Mouse (Mus musculus) myocyte (in vitro differentiated cells): ENCODE measurements at regions not wholly inside any gene's neighbourhood (a gene's known extent, or its start where the extent isn't known, plus 50 kb on each side); places are given as distances from the start of the nearest gene placed in this dataset.
"Not testable (repeated sequence)": the region's sequence is repeated elsewhere in the genome, so short reads cannot be mapped to it uniquely, and the experiment has no call there.

Source experiments
- H3K27me3 ChIP-seq: one replicate; pipeline ENCODE4 v1.6.1; 2011; ENCODE audit not compliant: control insufficient read depth, insufficient read depth, insufficient read length
- H3K36me3 ChIP-seq: one replicate; pipeline ENCODE4 v1.6.1; 2011; ENCODE audit not compliant: control insufficient read depth, insufficient read depth
- H3K4me2 ChIP-seq: one replicate; pipeline ENCODE4 v1.6.1; 2011; ENCODE audit warnings: low read depth, control low read depth
- H3K4me3 ChIP-seq: one replicate; pipeline ENCODE4 v1.5.1; 2011; ENCODE audit warnings: mild to moderate bottlenecking, control low read depth, moderate library complexity
- H3K79me2 ChIP-seq: one replicate; pipeline ENCODE4 v1.6.1; 2011; ENCODE audit not compliant: control insufficient read depth, insufficient read depth
- H3ac ChIP-seq: one replicate; pipeline ENCODE4 v1.6.1; 2011; ENCODE audit not compliant: control insufficient read depth, insufficient read length
- CEBPB ChIP-seq: IDR thresholded peaks from 2 replicates; pipeline ENCODE4 v1.6.1; 2011; ENCODE audit warnings: mild to moderate bottlenecking, moderate library complexity; ENCODE audit not compliant: poor library complexity, insufficient read depth, severe bottlenecking
- E2F4 ChIP-seq: IDR thresholded peaks from one replicate; pipeline ENCODE4 v1.6.1; 2011; ENCODE audit warnings: mild to moderate bottlenecking, control low read depth, moderate library complexity; ENCODE audit not compliant: insufficient read depth
- MAX ChIP-seq: IDR thresholded peaks from one replicate; pipeline ENCODE4 v1.6.1; 2011; ENCODE audit warnings: low read depth, mild to moderate bottlenecking, control low read depth
- MYOD1 ChIP-seq, 3 experiments: IDR thresholded peaks; one replicate each; pipeline ENCODE4 v1.6.1; 2011; ENCODE audit warnings: control low read depth in 2 of 3, low read depth in 2 of 3, mild to moderate bottlenecking in 2 of 3, moderate library complexity in 1 of 3; ENCODE audit not compliant: insufficient read length in 2 of 3, control insufficient read depth in 1 of 3
- MYOG ChIP-seq, 3 experiments: IDR thresholded peaks; one replicate each; pipeline ENCODE4 v1.6.1; 2011; ENCODE audit warnings: control low read depth in 2 of 3, low read depth in 2 of 3, mild to moderate bottlenecking in 2 of 3; ENCODE audit not compliant: insufficient read length in 2 of 3, control insufficient read depth in 1 of 3, insufficient read depth in 1 of 3
- POLR2A ChIP-seq: IDR thresholded peaks from one replicate; pipeline ENCODE4 v1.6.1; 2011; ENCODE audit warnings: low read depth, mild to moderate bottlenecking, control low read depth, moderate library complexity; ENCODE audit not compliant: insufficient read length
- POLR2AphosphoS2 ChIP-seq: IDR thresholded peaks from one replicate; pipeline ENCODE4 v1.6.1; 2011; ENCODE audit warnings: low read depth, control low read depth; ENCODE audit not compliant: insufficient read length
- REST ChIP-seq: IDR thresholded peaks from one replicate; pipeline ENCODE4 v1.6.1; 2011; ENCODE audit warnings: mild to moderate bottlenecking, control low read depth, moderate library complexity; ENCODE audit not compliant: insufficient read depth, insufficient read length
- SRF ChIP-seq: IDR thresholded peaks from one replicate; pipeline ENCODE4 v1.6.1; 2011; ENCODE audit warnings: low read depth; ENCODE audit not compliant: control insufficient read depth, insufficient read length
- TCF12 ChIP-seq: IDR thresholded peaks from one replicate; pipeline ENCODE4 v1.6.1; 2011; ENCODE audit warnings: mild to moderate bottlenecking, control low read depth; ENCODE audit not compliant: poor library complexity, insufficient read depth, severe bottlenecking
- TCF3 ChIP-seq: IDR thresholded peaks from one replicate; pipeline ENCODE4 v1.6.1; 2011; ENCODE audit warnings: low read depth, control low read depth; ENCODE audit not compliant: insufficient read length
- USF1 ChIP-seq: IDR thresholded peaks from one replicate; pipeline ENCODE4 v1.6.1; 2011; ENCODE audit warnings: low read depth, mild to moderate bottlenecking, control low read depth, moderate library complexity

DNA sequence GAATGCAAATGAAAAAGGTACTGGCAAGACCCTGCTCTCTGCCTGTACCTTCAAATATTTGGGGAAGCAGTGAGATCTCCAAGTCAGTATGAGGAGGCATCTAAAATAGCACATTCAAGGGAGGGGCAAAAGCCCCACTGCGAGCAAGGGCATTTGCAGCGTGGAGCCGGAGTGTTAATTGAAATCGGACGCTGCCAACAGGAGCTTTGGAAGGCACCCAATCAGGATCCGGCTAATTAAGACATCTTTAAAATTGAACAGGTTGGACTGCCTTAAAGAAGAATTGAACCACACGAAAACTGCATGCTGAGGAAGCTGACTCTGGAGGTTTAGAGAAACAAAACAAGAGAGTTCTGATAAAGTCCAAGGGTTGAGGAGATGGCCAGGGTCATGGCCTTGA, 311.5 kb downstream of the Vrk1 start:
- H3K4me3 ChIP-seq, result no peak overlapping the region
- TF ChIP-seq POLR2A (no peak), SRF (no peak), POLR2AphosphoS2 (no peak)
- H3K36me3 ChIP-seq, result no peaks in the 10 kb centered on the region
- no peaks in the 10 kb centered on the region for H3K79me2 ChIP-seq
- H3K4me2 ChIP-seq, result no peak overlapping the region
- H3K27me3 ChIP-seq, result no peaks in the 10 kb centered on the region
- no peak overlapping the region for H3ac ChIP-seq

DNA sequence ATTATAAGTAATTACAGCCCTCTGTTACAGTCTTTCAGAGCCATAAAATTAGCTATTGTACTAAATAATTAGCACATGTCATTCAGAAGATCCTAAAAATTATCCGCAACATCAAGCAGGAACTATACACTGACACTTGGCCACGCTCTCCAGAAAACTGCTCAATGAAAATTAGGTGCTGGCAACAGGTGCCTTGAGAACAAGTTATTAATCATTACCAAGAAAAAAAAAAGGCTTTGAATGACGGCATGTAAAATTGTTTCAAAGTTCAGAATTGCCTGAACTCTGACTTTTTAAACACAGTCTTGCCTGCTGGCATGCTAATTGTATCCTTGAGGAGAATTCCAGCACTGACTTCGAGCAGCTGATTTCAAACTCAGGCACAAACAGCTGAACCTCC, 316.6 kb downstream of the Vrk1 start:
- no peak overlapping the region for H3ac ChIP-seq
- H3K4me2 ChIP-seq, result no peak overlapping the region
- TF ChIP-seq E2F4 (no peak), CEBPB (no peak), MYOG (IDR thresholded peaks at IDR 0.05; ENCODE audit: control insufficient read depth in 1 of 3, insufficient read depth in 1 of 3, insufficient read length in 2 of 3, low read depth in 2 of 3) (no peak), USF1 (no peak), TCF12 (no peak), TCF3 (no peak)
- no peaks in the 10 kb centered on the region for H3K36me3 ChIP-seq
- H3K4me3 ChIP-seq, result no peak overlapping the region
- H3K79me2 ChIP-seq, result no peaks in the 10 kb centered on the region
- no peaks in the 10 kb centered on the region for H3K27me3 ChIP-seq

DNA sequence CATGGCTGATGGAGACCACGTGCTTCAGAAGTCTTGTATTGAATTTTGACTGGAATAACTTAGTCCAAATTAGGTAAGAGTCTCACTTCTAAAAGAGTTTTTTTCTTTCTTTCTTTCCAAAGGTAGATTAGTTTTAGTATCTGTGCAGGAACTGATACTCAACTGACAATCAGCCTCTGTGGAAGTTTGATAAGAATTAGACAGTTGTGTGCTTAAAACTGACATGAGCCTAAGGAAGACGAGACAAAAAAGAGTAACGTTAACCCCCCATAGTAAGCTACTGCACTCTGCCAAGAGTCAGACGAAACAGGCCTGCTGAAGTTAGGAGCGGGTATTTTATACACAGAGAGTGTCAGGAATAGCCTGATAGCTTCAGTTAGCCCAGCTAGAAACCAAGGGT, 317.3 kb downstream of the Vrk1 start:
- no peak overlapping the region for H3ac ChIP-seq

DNA sequence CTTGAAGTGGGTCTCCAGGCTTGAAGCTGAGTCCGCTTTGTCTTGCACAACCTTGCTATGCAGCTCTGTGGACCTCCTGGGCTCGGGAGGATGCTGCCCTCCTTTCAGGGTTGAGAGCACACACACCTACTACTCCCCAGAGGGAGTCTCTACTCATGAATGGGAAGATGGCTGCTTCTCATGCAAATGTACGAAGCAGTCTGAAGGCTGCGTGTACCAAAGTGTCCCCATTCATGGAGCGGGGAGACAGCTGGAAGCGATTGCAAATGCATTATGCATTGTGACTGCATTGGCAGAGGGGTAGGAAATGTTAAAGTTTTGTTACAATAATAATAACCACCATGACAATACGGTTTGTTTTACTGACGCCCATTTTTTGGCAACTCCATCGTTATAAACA, 347.8 kb downstream of the Vrk1 start:
- Histone ChIP-seq H3K4me2 (no peak overlapping the region), H3K27me3 (no peaks in the 10 kb centered on the region), H3K4me3 (no peak overlapping the region), H3K36me3 (no peaks in the 10 kb centered on the region), H3ac (no peak overlapping the region), H3K79me2 (no peaks in the 10 kb centered on the region)
- TF ChIP-seq E2F4 (no peak), MYOG (IDR thresholded peaks at IDR 0.05; ENCODE audit: control insufficient read depth in 1 of 3, insufficient read depth in 1 of 3, insufficient read length in 2 of 3, low read depth in 2 of 3) (no peak), TCF3 (no peak), POLR2AphosphoS2 (no peak), TCF12 (no peak), USF1 (no peak), SRF (no peak), MAX (no peak), POLR2A (no peak), CEBPB (no peak), MYOD1 (IDR thresholded peaks at IDR 0.05; ENCODE audit: control insufficient read depth in 1 of 3, insufficient read length in 2 of 3, low read depth in 2 of 3) (no peak), REST (no peak)

More for the DNA sequence above, 317.3 kb downstream of the Vrk1 start:
- H3K27me3 ChIP-seq, result no peaks in the 10 kb centered on the region
- H3K79me2 ChIP-seq, result no peaks in the 10 kb centered on the region
- no peaks in the 10 kb centered on the region for H3K36me3 ChIP-seq
- no peak overlapping the region for H3K4me2 ChIP-seq
- TF ChIP-seq SRF, result no peak
- no peak for TF ChIP-seq REST
- no peak for TF ChIP-seq E2F4
- TF ChIP-seq MAX, result no peak
- no peak overlapping the region for H3K4me3 ChIP-seq

DNA sequence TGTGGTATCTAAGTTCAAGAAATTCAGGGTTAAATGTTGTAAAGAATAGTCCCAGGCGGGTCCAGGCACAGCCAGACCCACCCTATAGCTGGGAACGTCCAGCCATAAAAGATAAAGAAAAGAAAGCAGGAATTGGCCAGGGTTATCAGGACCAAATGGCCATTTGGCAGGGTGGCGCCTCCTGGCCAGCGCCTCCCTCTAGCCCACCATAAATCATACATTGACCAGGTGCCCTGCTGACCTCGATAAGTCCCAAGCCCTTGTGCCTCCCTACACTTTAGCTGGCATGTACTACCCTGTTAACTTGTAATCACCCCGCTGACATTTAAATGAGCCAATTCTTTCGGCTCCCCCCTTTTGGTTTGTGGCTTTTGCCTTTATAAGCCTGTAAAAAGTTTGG, 351.6 kb downstream of the Vrk1 start:
- not testable (repeated sequence) for H3K36me3 ChIP-seq, H3K4me2 ChIP-seq, H3ac ChIP-seq, H3K27me3 ChIP-seq, H3K79me2 ChIP-seq, H3K4me3 ChIP-seq

DNA sequence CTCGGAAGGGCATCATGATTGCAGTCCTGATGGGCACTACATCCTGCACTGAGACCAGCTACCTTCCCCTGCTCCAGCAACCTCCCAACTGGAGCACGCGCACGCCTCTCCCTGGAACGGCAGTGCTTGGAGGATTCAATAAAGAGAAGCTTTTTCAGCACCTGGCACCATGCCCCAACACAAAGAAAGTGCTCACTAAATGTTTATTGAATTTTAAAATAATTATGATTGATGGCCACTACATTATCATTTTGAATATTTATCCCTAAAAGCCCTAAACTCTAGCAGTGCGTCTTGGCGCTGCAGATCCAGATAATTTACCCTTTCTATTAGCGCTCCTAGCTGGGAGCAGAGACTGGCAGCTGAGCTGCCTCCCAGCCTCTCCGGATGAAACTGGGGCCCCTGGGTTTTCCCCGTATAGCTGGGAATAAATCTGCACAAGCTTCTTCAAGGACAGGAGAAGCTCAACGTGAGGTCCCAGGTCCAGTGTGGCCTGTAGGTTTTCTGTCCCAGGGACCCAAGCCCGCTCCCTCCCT, 364.9 kb downstream of the Vrk1 start:
- Histone ChIP-seq H3K4me3 (no peak overlapping the region), H3ac (no peak overlapping the region), H3K27me3 (peaks cover 5% of the 10 kb centered on the region), H3K79me2 (no peaks in the 10 kb centered on the region), H3K36me3 (no peaks in the 10 kb centered on the region), H3K4me2 (no peak overlapping the region)
- TF ChIP-seq USF1 (no peak), SRF (no peak), REST (no peak), MAX (no peak), TCF3 (no peak), POLR2AphosphoS2 (no peak), MYOG (IDR thresholded peaks at IDR 0.05; ENCODE audit: control insufficient read depth in 1 of 3, insufficient read depth in 1 of 3, insufficient read length in 2 of 3, low read depth in 2 of 3) (no peak), E2F4 (no peak), TCF12 (no peak), MYOD1 (IDR thresholded peaks at IDR 0.05; ENCODE audit: control insufficient read depth in 1 of 3, insufficient read length in 2 of 3, low read depth in 2 of 3) (no peak), CEBPB (no peak), POLR2A (no peak)
